Mouse (Mus musculus) adrenal gland, postnatal 10 days (tissue): Measurements from ENCODE around the gene Cd40. TPM values are rescaled to one million over a fixed set of nuclear protein-coding genes. Genes with fewer than 3 reads are reported as not detected.
A peak's percentile ranks its signal among the peaks of the same experiment; 100 is the strongest.

Source experiments
- DNase-seq: peaks from one replicate; pipeline ENCODE4 v3.0.0; 2021; ENCODE audit warnings: mixed read lengths
- total RNA-seq, 2 experiments: library from RNA; stranded (reverse); gene quantifications; 2 replicates each; pipeline ENCODE4 v1.2.3; 2021

Gene Cd40
- total RNA-seq, 2 experiments from 2014 or later, result 2.9 to 3.3 TPM

DNA sequence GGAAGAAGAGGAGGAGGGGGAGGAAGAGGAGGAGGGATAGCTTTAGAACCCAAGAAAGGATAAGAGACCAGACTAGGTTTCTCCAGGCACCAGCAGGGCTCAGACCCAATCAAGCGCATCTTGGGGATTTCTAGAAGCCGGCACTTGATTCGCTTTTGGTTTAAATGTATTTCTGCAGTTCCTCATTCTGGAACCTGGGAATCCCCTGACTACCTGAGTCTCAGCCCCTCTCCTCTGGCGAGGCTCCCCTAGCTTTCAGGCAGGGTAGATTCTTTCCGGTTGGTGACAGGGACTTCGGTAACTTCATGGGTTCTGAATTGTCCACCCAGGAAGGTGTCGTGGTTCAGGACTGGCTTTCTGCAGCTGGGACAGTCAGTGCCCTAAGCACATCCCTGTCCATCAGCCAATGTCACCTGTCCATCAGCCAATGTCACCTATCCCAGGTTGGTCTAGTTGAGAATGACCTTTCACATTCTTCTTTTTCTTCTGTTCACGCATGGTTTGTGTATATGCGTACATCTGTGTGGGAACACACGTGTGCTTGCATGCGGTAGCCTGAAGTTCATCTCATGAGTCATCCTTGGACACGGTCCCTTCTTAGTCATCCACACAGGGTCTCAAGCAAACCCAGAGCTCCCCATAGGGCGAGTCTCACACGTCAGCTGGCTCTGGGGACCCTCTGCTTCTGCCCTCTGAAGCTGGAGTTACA, 1.1 kb downstream of the Cd40 start:
- DNase-seq, result no peak

DNA sequence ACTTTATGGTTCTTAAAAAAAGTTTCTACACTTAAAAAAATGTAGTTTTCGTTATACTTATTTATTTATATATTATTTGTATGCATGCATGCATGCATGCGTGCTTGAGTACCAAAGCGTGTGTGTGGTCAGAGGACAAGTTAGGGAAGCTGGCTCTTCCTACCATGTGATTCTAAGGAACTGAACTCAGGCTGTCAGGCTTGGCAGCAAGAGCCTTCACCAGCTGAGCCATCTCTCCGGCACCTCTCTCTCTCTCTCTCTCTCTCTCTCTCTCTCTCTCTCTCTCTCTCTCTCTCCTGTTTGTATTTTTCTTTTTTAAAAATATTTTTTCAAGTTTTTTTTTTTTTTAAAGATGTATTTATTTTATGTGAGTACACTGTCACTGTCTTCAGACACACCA, 4.5 kb downstream of the Cd40 start:
- DNase-seq, result no peak

DNA sequence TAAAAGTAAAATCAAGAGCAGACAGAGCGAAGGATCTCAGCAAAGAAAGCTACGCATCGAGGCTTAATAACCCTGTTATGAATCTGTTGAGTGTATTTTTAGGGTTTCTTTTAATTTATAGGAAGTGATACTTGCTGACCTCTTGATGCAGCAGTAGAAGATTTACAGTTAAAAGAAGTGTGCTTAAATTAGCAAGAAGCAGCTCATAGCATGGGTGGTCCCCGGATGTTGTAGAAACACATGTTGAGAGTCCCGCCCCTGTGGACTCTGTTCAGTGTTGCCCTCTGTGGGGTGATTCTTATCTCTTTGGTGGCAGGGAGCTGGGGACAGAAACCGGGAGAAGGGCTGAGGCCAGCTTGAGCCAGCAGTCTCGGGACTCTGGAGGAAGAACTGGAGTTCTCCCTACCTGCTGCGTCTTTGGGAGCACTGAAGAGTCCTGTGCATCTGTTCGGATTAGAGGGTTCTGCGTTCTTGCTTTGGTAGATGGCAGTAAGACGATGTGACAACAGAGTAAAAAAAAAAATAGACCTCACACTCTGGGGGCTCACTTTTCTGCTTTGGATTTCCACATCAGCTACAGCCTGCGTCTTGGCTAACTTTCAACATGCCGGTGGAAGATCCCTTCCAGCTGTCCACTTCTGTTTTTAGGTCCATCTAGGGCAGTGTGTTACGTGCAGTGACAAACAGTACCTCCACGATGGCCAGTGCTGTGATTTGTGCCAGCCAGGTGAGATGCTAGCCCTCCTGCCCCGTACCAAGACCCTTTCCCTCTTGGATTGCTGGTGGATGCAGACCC, 6.4 kb downstream of the Cd40 start:
- no peak for DNase-seq

DNA sequence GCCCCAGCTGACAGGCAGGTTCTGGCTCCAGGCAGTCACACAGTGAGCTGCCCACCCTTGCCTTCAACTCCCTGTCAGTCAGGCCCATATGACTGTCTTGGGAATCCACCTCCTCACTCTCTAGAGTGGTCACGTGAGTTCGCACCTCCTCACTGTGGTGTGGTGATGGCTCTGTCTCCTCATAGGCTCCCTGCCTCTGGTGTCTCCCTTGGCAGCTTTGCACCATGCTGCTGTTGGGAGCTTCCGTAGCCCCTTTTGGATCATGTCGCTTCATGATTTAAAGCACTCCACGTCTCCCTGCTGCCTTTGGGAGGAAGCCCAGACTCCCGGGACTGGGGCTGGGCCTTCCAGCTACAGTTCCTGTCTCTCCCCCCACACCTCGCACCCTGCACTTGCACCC, 9.1 kb downstream of the Cd40 start:
- DNase-seq, result no peak

DNA sequence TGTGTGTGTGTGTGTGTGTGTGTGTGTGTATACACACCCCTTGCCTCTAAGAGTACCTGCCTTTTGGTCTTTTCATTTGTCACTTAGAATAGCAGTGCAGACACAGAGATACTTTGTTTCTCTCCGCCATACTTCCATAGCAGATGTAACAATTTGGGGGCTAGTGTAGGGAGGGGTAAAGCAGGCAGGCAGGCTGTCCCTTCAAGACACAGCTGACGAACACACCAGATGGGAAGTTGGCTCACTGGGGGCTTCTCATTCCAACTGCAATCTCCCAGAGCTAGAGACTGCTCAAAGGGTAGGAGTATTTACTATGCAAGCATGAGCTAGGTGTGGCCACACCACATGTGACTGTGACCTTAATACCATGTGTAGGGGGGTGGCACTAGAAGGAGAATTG, 13.4 kb downstream of the Cd40 start:
- no peak for DNase-seq

DNA sequence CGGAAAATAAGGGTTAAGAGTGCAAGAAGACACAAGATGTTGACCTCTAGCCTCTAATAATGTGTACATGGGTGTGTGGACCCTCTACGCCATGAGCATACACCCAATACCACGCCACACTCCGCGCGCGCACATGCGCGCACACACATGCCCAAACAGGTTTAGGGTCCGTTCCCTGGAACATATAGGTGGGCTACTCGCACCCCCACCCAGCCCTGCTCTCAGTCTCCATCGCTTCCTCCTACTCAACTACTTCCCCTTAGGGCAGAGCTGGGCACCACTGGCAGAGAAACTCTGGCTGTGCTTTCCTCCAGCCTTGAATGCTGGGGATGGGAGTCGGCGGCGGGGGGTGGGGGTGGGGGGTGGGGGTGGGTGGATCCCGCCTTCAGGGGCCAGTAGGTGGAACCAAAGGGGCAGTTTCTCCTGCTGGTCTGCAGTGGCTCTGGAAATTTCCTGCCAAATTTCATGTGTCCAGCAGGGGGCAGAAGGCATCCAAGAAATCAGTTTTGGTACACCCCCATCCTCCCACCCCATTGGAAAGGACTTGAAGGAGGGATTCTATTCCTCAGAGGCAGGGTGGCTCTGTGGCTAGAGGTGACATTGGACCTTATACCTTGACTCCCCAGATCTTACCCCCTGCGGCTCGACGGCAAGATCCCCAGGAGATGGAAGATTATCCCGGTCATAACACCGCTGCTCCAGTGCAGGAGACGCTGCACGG, 14.8 kb downstream of the Cd40 start:
- peak; percentile 79 for DNase-seq

DNA sequence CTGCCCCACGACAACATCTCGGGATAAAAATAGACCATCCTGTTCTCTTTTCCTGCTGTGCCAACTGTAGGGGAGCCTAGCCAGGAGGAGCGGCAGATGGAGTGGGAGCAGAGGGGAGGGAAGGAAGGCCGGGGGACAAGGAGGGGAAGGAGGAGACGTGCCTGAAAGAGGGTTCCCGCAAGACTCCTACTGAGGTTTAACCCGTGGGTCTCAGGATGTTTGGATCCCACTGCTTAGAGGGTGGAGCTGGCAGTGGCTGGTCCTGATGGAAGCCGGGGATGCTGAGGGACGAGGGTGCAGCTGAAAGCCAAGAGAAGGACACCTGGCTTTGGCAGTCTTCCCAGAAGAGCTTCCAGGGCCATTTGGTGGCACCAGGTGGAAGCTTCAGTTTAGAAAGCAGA, 18.0 kb downstream of the Cd40 start:
- DNase-seq, result no peak

DNA sequence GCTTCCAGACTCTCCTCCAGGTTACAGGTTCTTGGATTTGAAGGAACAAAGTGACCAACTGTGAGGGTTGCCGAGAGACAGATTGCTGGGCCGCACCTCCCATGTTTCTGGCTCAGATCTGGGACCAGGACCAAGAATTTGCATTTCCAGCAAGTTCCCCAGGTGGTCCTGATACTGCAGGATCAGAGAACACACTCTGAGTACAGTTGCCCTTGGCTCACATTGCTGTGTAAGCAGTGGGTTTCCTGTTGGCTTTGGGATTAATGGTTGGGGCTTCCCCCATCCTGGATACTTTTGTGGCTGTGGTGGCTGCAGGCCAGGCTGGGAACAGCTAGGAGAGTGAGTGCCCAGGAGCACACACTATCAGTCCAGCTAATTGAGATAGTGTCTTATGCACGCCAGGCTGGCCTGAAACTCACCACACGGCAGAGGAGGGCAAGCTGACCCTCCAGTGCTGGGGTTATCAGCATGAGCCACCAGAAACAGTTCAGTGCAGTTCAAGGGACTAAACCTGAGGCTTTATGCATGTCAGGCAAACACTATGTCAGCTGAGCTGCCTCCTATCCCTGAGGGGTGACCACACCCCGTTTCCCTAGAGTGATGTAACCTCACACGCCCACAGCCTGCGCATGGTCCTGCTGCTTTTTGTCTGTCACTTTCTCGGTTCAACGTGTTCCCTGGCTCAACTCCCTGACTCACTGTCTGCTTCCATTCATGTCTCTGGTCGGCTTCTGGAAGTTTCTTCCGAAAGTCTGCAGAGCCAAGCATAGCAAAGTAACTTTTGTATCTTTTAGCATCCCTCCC, 18.9 kb downstream of the Cd40 start:
- no peak for DNase-seq

DNA sequence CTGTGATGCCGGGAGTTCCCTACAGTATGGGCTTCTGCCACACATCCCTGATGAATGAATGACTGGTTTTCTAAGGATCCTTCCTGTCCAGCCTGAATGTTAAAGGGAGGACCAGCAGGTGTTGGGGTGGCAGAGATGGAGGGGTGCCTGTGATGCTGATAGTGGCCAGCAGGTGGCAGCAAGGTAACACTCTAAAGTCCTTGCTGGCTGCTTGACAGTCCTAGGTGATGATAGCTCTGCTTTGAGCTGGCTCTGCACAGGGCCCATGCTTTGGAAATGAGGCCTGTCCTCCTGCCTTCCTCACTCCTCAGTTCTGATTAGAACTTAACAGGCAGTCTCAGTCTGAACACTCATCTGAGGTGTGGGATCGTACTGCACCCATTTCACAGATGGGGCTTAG, 19.5 kb downstream of the Cd40 start:
- peak; percentile 88 for DNase-seq

DNA sequence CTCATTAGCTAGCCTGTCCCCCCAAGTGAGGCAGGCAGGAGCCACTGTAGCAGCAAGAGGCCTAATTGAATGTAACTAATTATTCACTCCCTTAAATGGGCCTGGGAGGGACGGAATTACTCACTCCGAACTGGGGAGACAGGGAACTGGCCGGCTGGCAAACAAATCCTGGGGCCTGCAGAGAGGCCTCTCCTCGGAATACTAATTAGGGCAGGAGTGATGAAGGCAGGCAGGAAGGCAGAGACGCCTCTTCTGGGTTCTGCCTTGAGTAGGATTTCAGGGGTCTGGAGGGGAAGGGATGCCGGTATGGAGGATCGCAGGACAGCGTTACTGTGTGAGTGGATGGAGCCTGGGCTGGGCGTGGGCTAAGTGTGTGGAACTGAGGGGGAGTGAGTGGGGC, 21.6 kb downstream of the Cd40 start:
- no peak for DNase-seq

DNA sequence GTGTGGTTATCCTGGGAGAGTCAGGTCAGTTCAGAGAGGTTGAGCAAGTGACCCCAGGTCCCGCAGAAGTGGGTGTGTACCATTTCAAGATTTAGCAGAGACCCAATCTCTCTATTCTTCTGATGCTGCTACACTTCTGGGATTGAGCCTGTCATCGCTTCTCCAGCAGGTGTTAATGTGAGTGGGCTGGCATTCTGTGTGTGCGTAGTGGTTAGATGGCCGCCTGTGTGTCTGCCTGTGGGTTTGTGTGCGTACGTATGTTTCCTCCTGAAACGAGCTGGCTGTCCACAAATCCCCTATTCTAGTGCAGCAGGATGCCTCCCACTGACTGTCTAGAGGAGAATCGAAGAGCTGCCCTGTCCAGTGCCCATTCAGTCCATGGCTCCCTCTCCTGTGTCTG, 22.6 kb downstream of the Cd40 start:
- DNase-seq, result no peak

DNA sequence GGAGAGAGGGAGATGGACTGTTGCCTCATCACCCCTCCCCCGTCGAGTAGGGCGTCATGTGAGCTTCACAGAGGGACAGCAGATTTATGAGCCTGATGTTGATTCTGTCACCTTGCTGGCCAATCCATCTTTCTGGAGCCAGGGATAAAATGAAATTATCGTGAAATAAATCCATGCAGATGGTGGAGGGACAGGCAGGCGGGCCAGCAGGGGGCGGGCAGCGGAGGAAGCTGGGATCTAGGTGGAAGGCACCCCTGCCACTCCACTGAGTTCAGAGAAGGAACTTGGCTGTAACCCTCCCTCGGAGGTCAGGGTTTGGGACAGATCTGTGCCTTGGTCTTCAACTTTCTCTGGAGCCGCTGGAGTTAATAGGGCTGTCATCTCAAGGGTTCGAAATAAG, 23.2 kb downstream of the Cd40 start:
- peak; percentile 74 for DNase-seq

DNA sequence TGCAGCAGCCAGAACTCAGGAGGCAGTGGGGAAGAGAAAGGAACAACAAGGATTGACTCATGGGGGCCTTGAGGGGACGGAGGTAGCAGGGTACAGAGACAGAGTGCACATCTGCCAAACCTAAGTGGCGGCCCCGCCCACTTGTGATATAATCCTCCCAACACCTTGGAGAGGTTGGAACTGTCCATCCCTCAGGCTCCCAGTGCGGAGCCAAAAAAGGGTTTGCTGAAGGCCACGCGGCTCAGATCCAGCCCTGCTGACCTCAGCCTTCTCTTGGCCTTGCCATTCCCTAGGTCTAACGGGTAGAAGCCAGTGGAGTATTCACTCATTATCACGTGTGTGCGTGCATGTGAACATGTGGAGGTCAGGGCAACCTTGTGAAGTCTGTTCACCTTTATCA, 25.2 kb downstream of the Cd40 start:
- DNase-seq, result peak; percentile 44

DNA sequence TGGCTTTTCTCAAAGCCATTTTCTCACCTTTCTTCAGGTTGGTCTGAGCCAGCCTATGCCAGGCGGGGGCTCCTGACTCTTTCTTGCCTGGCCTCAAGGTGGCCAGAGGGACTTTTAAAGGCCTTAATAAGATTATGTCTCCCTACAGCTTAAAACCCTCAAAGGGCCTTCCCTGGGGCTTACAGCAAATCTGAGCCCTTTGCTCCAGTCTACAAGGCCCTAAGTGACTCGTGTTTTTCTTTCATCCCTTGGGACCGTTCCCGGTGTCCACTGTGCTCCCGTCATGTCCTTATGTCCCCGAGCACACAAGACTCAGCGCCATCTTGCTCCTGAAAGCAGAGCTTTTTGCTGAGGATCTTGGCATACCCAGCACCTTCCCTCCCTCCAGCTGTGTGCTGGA, 25.8 kb downstream of the Cd40 start:
- DNase-seq, result no peak

DNA sequence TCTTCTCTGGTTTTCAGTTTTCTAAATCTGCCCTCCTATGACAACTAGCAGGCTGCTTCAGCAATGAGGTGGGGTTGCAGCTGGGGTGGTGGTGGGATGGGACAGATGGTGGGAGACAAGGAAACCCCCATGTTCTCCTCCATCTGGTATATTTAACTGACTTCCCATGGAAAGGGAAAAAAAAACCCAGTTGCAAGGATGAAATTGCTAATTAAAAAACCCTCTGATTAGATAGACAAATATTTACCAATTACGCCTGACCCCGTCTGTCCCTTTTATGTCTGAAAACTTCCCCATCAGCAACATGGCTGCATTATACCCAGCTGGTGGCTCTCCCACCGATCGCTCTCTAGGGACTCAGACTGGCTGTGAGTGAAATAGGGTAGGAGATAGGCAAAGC, 31.2 kb downstream of the Cd40 start:
- DNase-seq, result no peak

DNA sequence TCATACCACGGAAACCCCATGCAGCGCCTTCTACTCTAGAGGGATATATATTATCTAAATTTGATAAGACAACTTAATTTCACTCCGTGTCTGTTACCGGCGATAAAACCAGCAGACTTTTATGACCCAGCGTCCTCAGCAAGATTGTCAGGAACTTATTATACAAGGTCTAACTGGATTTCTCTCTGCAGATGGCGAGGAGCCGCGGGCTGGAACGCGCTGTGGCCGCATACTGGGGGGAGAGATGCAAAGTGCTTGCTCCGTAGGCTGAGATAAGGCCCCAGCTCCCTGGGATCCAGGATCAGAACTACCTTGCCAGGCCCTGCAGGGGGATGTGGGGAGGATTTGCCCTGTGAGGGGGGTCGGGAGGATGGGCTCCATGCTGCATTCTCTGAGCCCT, 34.0 kb downstream of the Cd40 start:
- DNase-seq, result no peak

DNA sequence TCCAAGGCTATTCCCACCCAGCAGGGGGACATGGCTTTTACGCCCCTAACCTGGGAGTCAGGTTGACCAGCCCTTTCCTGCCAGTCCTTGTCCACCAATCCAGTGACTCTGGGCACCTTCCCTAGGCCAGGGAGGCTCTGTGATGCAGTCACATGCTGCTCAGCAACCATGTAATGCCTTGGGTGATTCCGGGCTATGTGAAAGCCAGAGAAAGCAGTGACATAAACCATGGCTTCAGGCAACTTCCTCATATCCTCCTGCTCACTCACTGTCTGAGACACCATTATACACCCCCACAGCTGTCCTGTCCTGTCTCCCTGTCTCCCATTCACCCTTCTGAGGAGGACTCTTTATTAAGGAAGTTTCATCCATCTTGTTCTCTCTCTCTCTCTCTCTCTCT, 35.2 kb downstream of the Cd40 start, which contains the start of gene 1700025C18Rik:
1700025C18Rik (minus strand) TSS at position 101 of the 400 bp plus-strand sequence.
- no peak for DNase-seq

DNA sequence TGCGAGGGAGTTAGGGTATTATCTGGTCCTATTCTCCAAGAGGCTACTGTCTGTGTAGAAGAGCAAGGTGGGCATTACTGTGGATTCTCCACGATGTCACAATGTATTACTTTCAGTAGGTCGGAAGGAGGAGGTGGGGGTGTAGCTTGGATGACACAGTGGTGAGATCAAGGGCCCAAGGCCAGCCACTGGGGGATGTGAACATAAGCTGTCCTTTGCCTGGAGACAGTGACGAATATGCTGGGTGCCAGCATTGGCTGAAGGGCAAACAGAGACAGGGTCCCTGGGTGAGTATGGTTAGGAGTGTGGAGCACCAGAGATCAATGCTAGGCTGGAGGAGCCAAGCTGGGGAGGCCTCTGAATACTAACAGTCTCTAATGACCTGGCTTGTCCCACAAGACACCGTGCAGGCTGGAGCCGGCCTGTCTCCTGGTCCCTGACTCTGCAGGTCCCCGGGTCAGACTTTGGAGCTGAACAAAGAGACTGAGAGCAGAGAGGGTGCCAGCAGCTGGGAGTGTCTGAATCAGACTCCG, 36.1 kb downstream of the Cd40 start:
- DNase-seq, result peak; percentile 77

DNA sequence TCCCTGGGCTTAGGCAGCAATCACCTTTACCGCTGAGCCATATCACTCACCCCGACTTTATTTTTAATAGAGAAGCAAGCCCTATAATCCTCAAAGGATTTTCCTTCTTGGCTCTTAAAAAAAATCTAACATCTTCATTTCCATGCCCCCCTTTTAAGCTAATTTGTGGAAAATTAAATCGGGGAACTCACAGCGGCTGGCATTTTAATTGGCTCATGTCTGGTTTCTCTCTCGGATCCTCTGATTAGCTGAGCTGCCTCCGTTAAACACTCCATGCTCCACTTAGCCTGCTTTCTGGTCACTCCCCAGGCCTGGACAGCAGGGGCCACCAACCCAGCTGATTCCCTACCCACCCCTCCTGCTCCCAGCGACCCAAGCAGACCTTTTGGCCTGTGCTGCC, 37.0 kb downstream of the Cd40 start:
- no peak for DNase-seq

DNA sequence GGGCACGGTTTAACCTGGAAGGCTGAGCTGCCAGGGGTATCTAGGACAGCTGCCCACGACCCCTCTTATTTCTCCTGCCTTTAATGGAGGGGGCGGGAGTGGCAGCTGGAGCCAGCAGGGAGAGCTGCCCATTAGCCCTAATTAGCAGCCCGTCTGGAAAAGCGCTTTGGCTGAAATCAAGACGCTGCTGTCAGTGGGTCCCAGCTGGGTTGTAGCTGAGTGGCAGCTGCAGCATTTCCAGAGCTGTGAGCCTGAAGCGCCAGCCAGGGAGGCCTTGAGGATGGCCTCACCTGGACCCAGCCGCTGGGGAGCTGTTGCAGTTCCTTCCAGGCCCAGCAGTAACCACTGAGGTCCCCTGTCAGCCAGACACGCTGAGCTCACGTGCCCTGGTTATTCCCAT, 40.9 kb downstream of the Cd40 start:
- no peak for DNase-seq

DNA sequence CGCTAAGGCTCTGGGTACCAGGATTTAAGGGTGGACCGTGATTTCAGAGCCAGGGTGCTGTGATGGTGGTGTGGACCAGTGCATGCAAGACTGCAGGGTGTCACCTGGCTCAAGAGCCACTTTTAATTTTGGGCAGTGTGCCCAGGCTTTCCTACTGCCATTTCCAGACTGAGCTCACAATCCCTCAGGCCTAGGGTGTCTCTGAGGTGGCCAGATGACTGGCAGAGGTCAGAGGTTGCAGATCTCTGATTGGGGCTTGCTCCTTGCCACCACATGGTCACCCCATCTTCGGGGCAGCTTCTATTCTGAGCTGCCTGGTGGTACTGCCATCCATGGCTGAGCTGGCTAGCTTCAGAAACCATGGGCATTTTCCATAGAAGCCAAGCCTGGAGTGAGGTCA, 43.4 kb downstream of the Cd40 start:
- no peak for DNase-seq

DNA sequence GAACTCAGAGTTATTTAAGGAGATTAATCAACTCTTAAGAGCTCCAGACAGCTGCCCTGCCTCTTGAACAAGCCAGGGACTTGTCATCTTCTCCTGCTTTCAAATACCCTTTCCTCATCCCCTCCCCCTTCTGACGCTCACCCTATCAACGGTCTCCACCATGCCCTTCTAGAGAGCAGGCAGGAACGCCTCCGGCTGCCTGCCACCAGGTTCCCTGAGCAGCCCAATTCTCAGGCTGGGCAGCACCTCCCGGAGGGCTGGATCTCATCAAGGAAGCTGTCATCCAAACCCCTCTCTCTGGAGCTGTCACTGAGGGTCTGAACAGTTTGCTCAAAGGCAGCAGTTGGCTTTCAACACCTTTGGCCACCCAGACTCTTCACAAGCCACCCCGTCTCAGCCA, 45.3 kb downstream of the Cd40 start:
- DNase-seq, result no peak
